18 mouse cellular contexts compared by ENCODE assay signal in the genomic region with DNA sequence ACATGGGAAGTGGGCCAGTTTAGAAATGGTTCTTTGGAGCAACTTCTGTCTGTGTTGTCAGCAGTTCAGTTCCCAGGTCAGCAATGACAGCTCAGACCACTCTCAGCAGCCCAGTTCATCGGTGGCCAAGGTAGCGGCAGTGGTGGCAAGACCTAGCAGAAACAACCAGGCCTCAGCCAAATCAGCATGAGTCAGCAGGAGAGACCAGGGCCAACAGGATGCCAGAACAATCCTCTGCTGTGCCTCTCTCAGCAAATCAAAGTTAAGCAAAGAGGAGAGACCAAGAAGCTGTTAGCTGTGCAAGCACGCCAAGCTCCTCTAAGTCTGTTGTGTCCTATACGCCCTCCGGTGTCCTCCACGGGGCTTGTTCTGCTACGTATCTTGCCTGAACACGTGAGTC.
DNase-seq lines count a peak whose midpoint lies in the region; TF ChIP-seq lines count a peak whose summit lies in the region.
"Had no signal": no experiment of that assay in that cellular context is flagged by ENCODE, and none has a peak within 500 bp of the region (broad histone marks: within the 10 kb centered on the region; RNA-seq: fewer than 3 reads in every experiment).

No protein-coding gene starts in this region.

- TF ChIP-seq POLR2A in lung, adult 2 months (IDR thresholded peaks at IDR 0.05; ENCODE audit: borderline replicate concordance, extremely low read depth, low read depth, low read length): no peak

- no peak overlapping the region for H3K4me3 ChIP-seq in lung, adult 2 months (replicated peaks; ENCODE audit: extremely low read depth, low read depth, low read length)
- H3K4me3 ChIP-seq: embryonic facial prominence, embryonic 10.5 days; forebrain, embryonic 10.5 days; heart, embryonic 13.5 days; hindbrain, embryonic 15.5 days had no signal

- 79% methylated on average over 8 of the region's 8 CpGs for WGBS in lung, adult 2 months

- no peak for TF ChIP-seq CTCF in lung, adult 2 months (IDR thresholded peaks at IDR 0.05; ENCODE audit: insufficient read depth, low read length)

- H3K4me1 ChIP-seq in lung, adult 2 months (ENCODE audit: control insufficient read depth, insufficient read depth, low read length): no peaks in the 10 kb centered on the region
- H3K4me1 ChIP-seq: embryonic facial prominence, embryonic 10.5 days; heart, embryonic 13.5 days; hindbrain, embryonic 15.5 days had no signal

- DNase-seq in adrenal gland, postnatal 36 days: peak; percentile 3 to 9
- DNase-seq in adrenal gland, adult 18-20 months (ENCODE audit: low spot score in 2 of 2): no peak
- DNase-seq in ES-CJ7 (ENCODE audit: low read depth, low spot score) (peak; percentile 17), R1 (ENCODE audit: low read depth, low spot score) (peak; percentile 41)
- no peak for DNase-seq in kidney, postnatal 25 days
- no peak for DNase-seq in lung, adult 2 months
- no peak for DNase-seq in gastrocnemius, adult 18-20 months (ENCODE audit: low spot score)
- DNase-seq: adrenal gland, postnatal 10 days; cerebellum, adult 11-12 months; cerebellum, adult 9-10 months; cerebellum, postnatal 36 days; gastrocnemius, postnatal 36 days; heart, adult 11 months; heart, postnatal 36 days had no signal

Comparison
In these comparisons a context has a peak if more than half of its experiments do, and no peak if none do; other contexts are left out.
1. DNase-seq: peak in adrenal gland, postnatal 36 days (2 of 2), ES-CJ7 (single experiment) and R1 (single experiment); none in adrenal gland, adult 18-20 months (0 of 2), kidney, postnatal 25 days (0 of 2), lung, adult 2 months (single experiment) and gastrocnemius, adult 18-20 months (single experiment).